Mouse (Mus musculus): ENCODE data around the gene Akap9. TPM values are rescaled to one million over a fixed set of nuclear protein-coding genes. Genes with fewer than 3 reads are reported as not detected.
"Not testable (repeated sequence)": the region's sequence is repeated elsewhere in the genome, so short reads cannot be mapped to it uniquely, and the experiment has no call there.

The Akap9 gene
- polyA plus RNA-seq, 1 experiment from 2014 or later: 107 TPM

GRCm38 (mm10) chr5:3933551-3933950 lies 5.7 kb downstream of the Akap9 start:
- Histone ChIP-seq H3K4me1 (replicated peaks) (peaks cover 31% of the 10 kb centered on the region), H3K27ac (ENCODE audit: poor library complexity, severe bottlenecking) (no peak overlapping the region), H3K27me3 (replicated peaks) (no peaks in the 10 kb centered on the region), H3K36me3 (no peaks in the 10 kb centered on the region), H3K4me2 (no peak overlapping the region), H3K9ac (no peak overlapping the region), H3K4me3 (no peak overlapping the region), H3K9me3 (replicated peaks) (no peaks in the 10 kb centered on the region)
- no peak for ATAC-seq (ENCODE audit: insufficient number of reproducible peaks, low FRiP score)
- 94% methylated on average over 3 of the region's 3 CpGs for WGBS

GRCm38 (mm10) chr5:3935266-3935665 lies 7.4 kb downstream of the Akap9 start:
- Histone ChIP-seq H3K4me1 (replicated peaks) (peaks cover 32% of the 10 kb centered on the region), H3K4me2 (no peak overlapping the region), H3K9ac (no peak overlapping the region), H3K27me3 (replicated peaks) (no peaks in the 10 kb centered on the region), H3K4me3 (no peak overlapping the region), H3K36me3 (peaks cover 1% of the 10 kb centered on the region; the same call in 1 of the 2 replicates), H3K27ac (ENCODE audit: poor library complexity, severe bottlenecking) (no peak overlapping the region), H3K9me3 (replicated peaks) (0 out of 2 replicates have a peak, but pooled peaks cover 1% of the 10 kb centered on the region)
- no peak for ATAC-seq (ENCODE audit: insufficient number of reproducible peaks, low FRiP score)
- whole genome bisulfite sequencing: 88% methylated on average over 5 of the region's 5 CpGs

GRCm38 (mm10) chr5:3935778-3936554 lies 8.1 kb downstream of the Akap9 start:
- Histone ChIP-seq H3K4me2 (no peak overlapping the region), H3K36me3 (peaks cover 3% of the 10 kb centered on the region; the same call in 1 of the 2 replicates), H3K4me1 (replicated peaks) (peaks cover 31% of the 10 kb centered on the region), H3K9me3 (replicated peaks) (0 out of 2 replicates have a peak, but pooled peaks cover 3% of the 10 kb centered on the region), H3K4me3 (no peak overlapping the region), H3K27me3 (replicated peaks) (no peaks in the 10 kb centered on the region), H3K27ac (ENCODE audit: poor library complexity, severe bottlenecking) (no peak overlapping the region), H3K9ac (no peak overlapping the region)
- ATAC-seq (ENCODE audit: insufficient number of reproducible peaks, low FRiP score): no peak
- 83% methylated on average over 8 of the region's 8 CpGs for WGBS

GRCm38 (mm10) chr5:3938905-3939304 lies 11.1 kb downstream of the Akap9 start:
- Histone ChIP-seq H3K36me3 (peaks cover 8% of the 10 kb centered on the region; the same call in 1 of the 2 replicates), H3K4me2 (peak overlapping the region; percentile 48), H3K4me1 (replicated peaks) (peaks cover 31% of the 10 kb centered on the region), H3K4me3 (no peak overlapping the region), H3K9me3 (replicated peaks) (0 out of 2 replicates have a peak, but pooled peaks cover 3% of the 10 kb centered on the region), H3K27me3 (replicated peaks) (no peaks in the 10 kb centered on the region), H3K27ac (ENCODE audit: poor library complexity, severe bottlenecking) (peak overlapping the region; percentile 50), H3K9ac (no peak overlapping the region)
- no peak for ATAC-seq (ENCODE audit: insufficient number of reproducible peaks, low FRiP score)
- 79% methylated on average over 3 of the region's 3 CpGs for WGBS

GRCm38 (mm10) chr5:3939335-3939734 lies 11.5 kb downstream of the Akap9 start:
- no peak for ATAC-seq (ENCODE audit: insufficient number of reproducible peaks, low FRiP score)
- peak overlapping the region; percentile 50 for H3K27ac ChIP-seq (ENCODE audit: poor library complexity, severe bottlenecking)
- H3K4me3 ChIP-seq: no peak overlapping the region
- H3K27me3 ChIP-seq (replicated peaks): no peaks in the 10 kb centered on the region
- peaks cover 8% of the 10 kb centered on the region; the same call in 1 of the 2 replicates for H3K36me3 ChIP-seq
- H3K4me1 ChIP-seq (replicated peaks): peaks cover 31% of the 10 kb centered on the region
- no peak overlapping the region for H3K9ac ChIP-seq
- 85% methylated on average over 5 of the region's 5 CpGs for WGBS
- no peak overlapping the region for H3K4me2 ChIP-seq
- 0 out of 2 replicates have a peak, but pooled peaks cover 3% of the 10 kb centered on the region for H3K9me3 ChIP-seq (replicated peaks)

- H3K9me3 ChIP-seq (replicated peaks): 0 out of 2 replicates have a peak, but pooled peaks cover 3% of the 10 kb centered on the region
- WGBS: 90% methylated on average over 2 of the region's 2 CpGs
Measured at GRCm38 (mm10) chr5:3941240-3941639, 13.4 kb downstream of the Akap9 start.

GRCm38 (mm10) chr5:3943169-3943568 lies 15.3 kb downstream of the Akap9 start:
- not testable (repeated sequence) for H3K4me3 ChIP-seq; H3K9ac ChIP-seq; H3K9me3 ChIP-seq (replicated peaks); H3K27me3 ChIP-seq (replicated peaks); H3K36me3 ChIP-seq; H3K27ac ChIP-seq (ENCODE audit: poor library complexity, severe bottlenecking); H3K4me2 ChIP-seq; ATAC-seq (ENCODE audit: insufficient number of reproducible peaks, low FRiP score)
- 79% methylated on average over 4 of the region's 4 CpGs for WGBS
- H3K4me1 ChIP-seq (replicated peaks): peaks cover 14% of the 10 kb centered on the region

More at GRCm38 (mm10) chr5:3941240-3941639, 13.4 kb downstream of the Akap9 start:
- Histone ChIP-seq H3K36me3 (peaks cover 8% of the 10 kb centered on the region; the same call in 1 of the 2 replicates), H3K4me1 (replicated peaks) (peaks cover 28% of the 10 kb centered on the region), H3K9ac (no peak overlapping the region), H3K27ac (ENCODE audit: poor library complexity, severe bottlenecking) (no peak overlapping the region), H3K27me3 (replicated peaks) (no peaks in the 10 kb centered on the region), H3K4me3 (no peak overlapping the region), H3K4me2 (no peak overlapping the region)
- no peak for ATAC-seq (ENCODE audit: insufficient number of reproducible peaks, low FRiP score)

- peaks cover 72% of the 10 kb centered on the region for H3K36me3 ChIP-seq
- H3K4me3 ChIP-seq: no peak overlapping the region
- no peak overlapping the region for H3K9ac ChIP-seq
- H3K27ac ChIP-seq (ENCODE audit: poor library complexity, severe bottlenecking): no peak overlapping the region
- no peaks in the 10 kb centered on the region for H3K4me1 ChIP-seq (replicated peaks)
- no peak for ATAC-seq (ENCODE audit: insufficient number of reproducible peaks, low FRiP score)
- no peaks in the 10 kb centered on the region for H3K9me3 ChIP-seq (replicated peaks)
- no peak overlapping the region for H3K4me2 ChIP-seq
- no peaks in the 10 kb centered on the region for H3K27me3 ChIP-seq (replicated peaks)
- WGBS: 91% methylated on average over 6 of the region's 6 CpGs
Measured at GRCm38 (mm10) chr5:3952498-3952897, 24.6 kb downstream of the Akap9 start.

GRCm38 (mm10) chr5:3954541-3954940 lies 26.7 kb downstream of the Akap9 start:
- Histone ChIP-seq H3K9me3 (replicated peaks) (no peaks in the 10 kb centered on the region), H3K9ac (no peak overlapping the region), H3K4me3 (no peak overlapping the region), H3K4me1 (replicated peaks) (no peaks in the 10 kb centered on the region), H3K27me3 (replicated peaks) (no peaks in the 10 kb centered on the region), H3K36me3 (peaks cover 66% of the 10 kb centered on the region), H3K4me2 (no peak overlapping the region), H3K27ac (ENCODE audit: poor library complexity, severe bottlenecking) (no peak overlapping the region)
- WGBS: 90% methylated on average over 1 of the region's 1 CpGs
- ATAC-seq (ENCODE audit: insufficient number of reproducible peaks, low FRiP score): no peak

GRCm38 (mm10) chr5:3961286-3961685 lies 33.4 kb downstream of the Akap9 start:
- Histone ChIP-seq H3K36me3 (peaks cover 51% of the 10 kb centered on the region), H3K27ac (ENCODE audit: poor library complexity, severe bottlenecking) (no peak overlapping the region), H3K27me3 (replicated peaks) (no peaks in the 10 kb centered on the region), H3K9me3 (replicated peaks) (no peaks in the 10 kb centered on the region), H3K9ac (no peak overlapping the region), H3K4me2 (no peak overlapping the region), H3K4me1 (replicated peaks) (no peaks in the 10 kb centered on the region), H3K4me3 (no peak overlapping the region)
- 84% methylated on average over 7 of the region's 7 CpGs for WGBS
- no peak for ATAC-seq (ENCODE audit: insufficient number of reproducible peaks, low FRiP score)

GRCm38 (mm10) chr5:3968415-3968814 lies 40.6 kb downstream of the Akap9 start:
- H3K4me2 ChIP-seq: no peak overlapping the region
- no peak for ATAC-seq (ENCODE audit: insufficient number of reproducible peaks, low FRiP score)
- H3K4me1 ChIP-seq (replicated peaks): no peaks in the 10 kb centered on the region
- H3K36me3 ChIP-seq: peaks cover 29% of the 10 kb centered on the region
- H3K27ac ChIP-seq (ENCODE audit: poor library complexity, severe bottlenecking): no peak overlapping the region
- H3K27me3 ChIP-seq (replicated peaks): no peaks in the 10 kb centered on the region
- no peaks in the 10 kb centered on the region for H3K9me3 ChIP-seq (replicated peaks)
- H3K4me3 ChIP-seq: no peak overlapping the region
- H3K9ac ChIP-seq: no peak overlapping the region
- WGBS: 91% methylated on average over 9 of the region's 9 CpGs
